Mouse (Mus musculus): Measurements from ENCODE around the gene Pfn2. TPM values are rescaled to one million over a fixed set of nuclear protein-coding genes. Genes with fewer than 3 reads are reported as not detected.
"Not testable (repeated sequence)": the region's sequence is repeated elsewhere in the genome, so short reads cannot be mapped to it uniquely, and the experiment has no call there.

The Pfn2 gene
- polyA plus RNA-seq, 1 experiment: 19.3 TPM

DNA sequence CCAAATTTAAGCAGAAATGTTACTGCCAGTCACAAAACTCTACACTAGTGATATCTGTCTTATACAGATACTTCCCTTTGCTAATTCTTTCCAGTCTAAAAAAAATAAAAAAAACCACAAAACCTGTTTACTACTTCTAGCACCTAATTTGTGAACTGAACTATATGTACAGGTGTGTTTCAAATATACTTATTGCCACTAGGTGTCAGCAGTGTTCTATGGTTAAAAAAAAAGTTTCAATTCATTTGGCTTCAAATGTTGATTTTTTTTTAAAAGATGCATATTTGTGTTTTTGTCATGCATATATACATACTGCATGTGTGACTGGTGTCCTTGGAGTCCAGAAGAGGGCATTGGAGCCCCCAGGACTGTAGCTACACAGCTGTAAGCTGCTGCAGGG, 4.1 kb downstream of the Pfn2 start:
- Histone ChIP-seq H3K4me3 (ENCODE audit: low read depth, low read length) (no peak overlapping the region), H3K9me3 (replicated peaks; ENCODE audit: control insufficient read depth, insufficient read depth, low read length, poor library complexity, severe bottlenecking) (no peaks in the 10 kb centered on the region), H3K27ac (ENCODE audit: insufficient read depth, low read length) (no peak overlapping the region), H3K4me1 (ENCODE audit: control insufficient read depth, insufficient read depth, low read length) (no peaks in the 10 kb centered on the region), H3K9ac (ENCODE audit: low read depth, poor library complexity, severe bottlenecking) (no peak overlapping the region), H3K27me3 (ENCODE audit: control insufficient read depth, insufficient read depth, low read length, poor library complexity, severe bottlenecking) (no peaks in the 10 kb centered on the region), H3K36me3 (ENCODE audit: control insufficient read depth, insufficient read depth, low read length, poor library complexity, severe bottlenecking) (peaks cover 6% of the 10 kb centered on the region; the same call in 1 of the 2 replicates)
- TF ChIP-seq POLR2A (IDR thresholded peaks at IDR 0.05; ENCODE audit: insufficient read depth, low read length) (no peak), CTCF (IDR thresholded peaks at IDR 0.05; ENCODE audit: low read depth, low read length) (no peak), EP300 (IDR thresholded peaks at IDR 0.05; ENCODE audit: insufficient read depth, low read depth, low read length) (no peak)

- no peaks in the 10 kb centered on the region; the same call in 1 of the 2 replicates for H3K36me3 ChIP-seq (ENCODE audit: control insufficient read depth, insufficient read depth, low read length, poor library complexity, severe bottlenecking)
- no peaks in the 10 kb centered on the region for H3K4me1 ChIP-seq (ENCODE audit: control insufficient read depth, insufficient read depth, low read length)
- H3K4me3 ChIP-seq (ENCODE audit: low read depth, low read length): no peak overlapping the region
- H3K27ac ChIP-seq (ENCODE audit: insufficient read depth, low read length): no peak overlapping the region
- H3K27me3 ChIP-seq (ENCODE audit: control insufficient read depth, insufficient read depth, low read length, poor library complexity, severe bottlenecking): no peaks in the 10 kb centered on the region
- H3K9ac ChIP-seq (ENCODE audit: low read depth, poor library complexity, severe bottlenecking): no peak overlapping the region
- TF ChIP-seq CTCF (IDR thresholded peaks at IDR 0.05; ENCODE audit: low read depth, low read length): no peak
- no peak for TF ChIP-seq POLR2A (IDR thresholded peaks at IDR 0.05; ENCODE audit: insufficient read depth, low read length)
- no peak for TF ChIP-seq EP300 (IDR thresholded peaks at IDR 0.05; ENCODE audit: insufficient read depth, low read depth, low read length)
- no peaks in the 10 kb centered on the region for H3K9me3 ChIP-seq (replicated peaks; ENCODE audit: control insufficient read depth, insufficient read depth, low read length, poor library complexity, severe bottlenecking)
Observed at GRCm38 (mm10) chr3:57836911-57837310, 11.0 kb downstream of the Pfn2 start.

- H3K36me3 ChIP-seq (ENCODE audit: control insufficient read depth, insufficient read depth, low read length, poor library complexity, severe bottlenecking): no peaks in the 10 kb centered on the region; the same call in 1 of the 2 replicates
- TF ChIP-seq CTCF (IDR thresholded peaks at IDR 0.05; ENCODE audit: low read depth, low read length) (no peak), POLR2A (IDR thresholded peaks at IDR 0.05; ENCODE audit: insufficient read depth, low read length) (no peak), EP300 (IDR thresholded peaks at IDR 0.05; ENCODE audit: insufficient read depth, low read depth, low read length) (no peak)
- no peaks in the 10 kb centered on the region for H3K27me3 ChIP-seq (ENCODE audit: control insufficient read depth, insufficient read depth, low read length, poor library complexity, severe bottlenecking)
Observed at GRCm38 (mm10) chr3:57833585-57833984, 14.3 kb downstream of the Pfn2 start.

DNA sequence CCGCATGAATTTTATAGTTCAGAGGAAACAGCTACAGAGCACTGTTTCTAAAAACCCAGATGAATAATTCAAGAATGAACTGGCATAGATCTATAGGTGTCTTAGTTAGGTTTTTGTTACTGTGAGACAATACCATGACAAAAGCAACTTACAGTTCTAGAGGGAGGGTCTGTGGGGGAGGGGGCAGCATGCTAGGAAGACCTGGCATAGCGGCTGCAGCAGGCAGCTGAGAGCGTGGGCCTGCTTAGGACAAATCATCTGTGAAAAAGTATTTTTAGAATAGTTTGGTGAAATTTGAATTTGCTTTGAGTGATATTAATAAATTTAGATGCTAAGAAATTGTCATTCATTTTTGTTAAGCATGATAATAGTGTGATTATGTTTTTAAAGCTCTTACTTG, 22.0 kb downstream of the Pfn2 start:
- Histone ChIP-seq H3K4me3 (ENCODE audit: low read depth, low read length) (no peak overlapping the region), H3K27ac (ENCODE audit: insufficient read depth, low read length) (no peak overlapping the region), H3K27me3 (ENCODE audit: control insufficient read depth, insufficient read depth, low read length, poor library complexity, severe bottlenecking) (no peaks in the 10 kb centered on the region), H3K36me3 (ENCODE audit: control insufficient read depth, insufficient read depth, low read length, poor library complexity, severe bottlenecking) (no peaks in the 10 kb centered on the region; the same call in 1 of the 2 replicates), H3K9ac (ENCODE audit: low read depth, poor library complexity, severe bottlenecking) (no peak overlapping the region), H3K9me3 (replicated peaks; ENCODE audit: control insufficient read depth, insufficient read depth, low read length, poor library complexity, severe bottlenecking) (no peaks in the 10 kb centered on the region), H3K4me1 (ENCODE audit: control insufficient read depth, insufficient read depth, low read length) (no peaks in the 10 kb centered on the region)
- TF ChIP-seq EP300 (IDR thresholded peaks at IDR 0.05; ENCODE audit: insufficient read depth, low read depth, low read length) (no peak), CTCF (IDR thresholded peaks at IDR 0.05; ENCODE audit: low read depth, low read length) (no peak), POLR2A (IDR thresholded peaks at IDR 0.05; ENCODE audit: insufficient read depth, low read length) (no peak)

More at GRCm38 (mm10) chr3:57833585-57833984, 14.3 kb downstream of the Pfn2 start:
- Histone ChIP-seq H3K27ac (ENCODE audit: insufficient read depth, low read length) (no peak overlapping the region), H3K4me1 (ENCODE audit: control insufficient read depth, insufficient read depth, low read length) (no peaks in the 10 kb centered on the region), H3K9me3 (replicated peaks; ENCODE audit: control insufficient read depth, insufficient read depth, low read length, poor library complexity, severe bottlenecking) (no peaks in the 10 kb centered on the region), H3K4me3 (ENCODE audit: low read depth, low read length) (no peak overlapping the region), H3K9ac (ENCODE audit: low read depth, poor library complexity, severe bottlenecking) (no peak overlapping the region)

- Histone ChIP-seq H3K4me1 (ENCODE audit: control insufficient read depth, insufficient read depth, low read length) (no peaks in the 10 kb centered on the region), H3K27ac (ENCODE audit: insufficient read depth, low read length) (no peak overlapping the region), H3K36me3 (ENCODE audit: control insufficient read depth, insufficient read depth, low read length, poor library complexity, severe bottlenecking) (no peaks in the 10 kb centered on the region), H3K9me3 (replicated peaks; ENCODE audit: control insufficient read depth, insufficient read depth, low read length, poor library complexity, severe bottlenecking) (peaks cover 4% of the 10 kb centered on the region; the same call in 1 of the 2 replicates), H3K27me3 (ENCODE audit: control insufficient read depth, insufficient read depth, low read length, poor library complexity, severe bottlenecking) (no peaks in the 10 kb centered on the region), H3K9ac (ENCODE audit: low read depth, poor library complexity, severe bottlenecking) (no peak overlapping the region), H3K4me3 (ENCODE audit: low read depth, low read length) (no peak overlapping the region)
- TF ChIP-seq EP300 (IDR thresholded peaks at IDR 0.05; ENCODE audit: insufficient read depth, low read depth, low read length): no peak
- TF ChIP-seq CTCF (IDR thresholded peaks at IDR 0.05; ENCODE audit: low read depth, low read length): no peak
- no peak for TF ChIP-seq POLR2A (IDR thresholded peaks at IDR 0.05; ENCODE audit: insufficient read depth, low read length)
Observed at GRCm38 (mm10) chr3:57815447-57815846, 32.4 kb downstream of the Pfn2 start.

- H3K27ac ChIP-seq (ENCODE audit: insufficient read depth, low read length); H3K4me3 ChIP-seq (ENCODE audit: low read depth, low read length); H3K9ac ChIP-seq (ENCODE audit: low read depth, poor library complexity, severe bottlenecking); H3K9me3 ChIP-seq (replicated peaks; ENCODE audit: control insufficient read depth, insufficient read depth, low read length, poor library complexity, severe bottlenecking); H3K27me3 ChIP-seq (ENCODE audit: control insufficient read depth, insufficient read depth, low read length, poor library complexity, severe bottlenecking); H3K4me1 ChIP-seq (ENCODE audit: control insufficient read depth, insufficient read depth, low read length); H3K36me3 ChIP-seq (ENCODE audit: control insufficient read depth, insufficient read depth, low read length, poor library complexity, severe bottlenecking): not testable (repeated sequence)
Observed at GRCm38 (mm10) chr3:57795071-57795470, 52.8 kb downstream of the Pfn2 start.

Other genes with a start within 250 kb of the Pfn2 start
- 27.0 and 32.4 TPM in 2 replicates for gene Commd2, start 196.4 kb downstream of the Pfn2 start, polyA plus RNA-seq (2011; ENCODE audit: insufficient read depth, insufficient read length, low read depth, missing spikeins)
- gene Ankub1, start 155.3 kb downstream of the Pfn2 start, polyA plus RNA-seq (2011; ENCODE audit: insufficient read depth, insufficient read length, low read depth, missing spikeins): not detected in 2 replicates
- 41.4 and 47.2 TPM in 2 replicates for gene Rnf13, start 112.0 kb downstream of the Pfn2 start, polyA plus RNA-seq (2011; ENCODE audit: insufficient read depth, insufficient read length, low read depth, missing spikeins)

Measured in ES-Bruce4 (cell line).